Mouse (Mus musculus) spleen, embryonic (tissue): ENCODE data around the gene Actg1.

Experiments used
- CTCF ChIA-PET: fragments of 350-600 bp; sonication (Branson Sonifier 250); formaldehyde crosslinking; loops from one replicate; lab custom pipeline; 2022; lab: Charles Lee

Gene Actg1

GRCm38 (mm10) chr11:120361295-120361694 is 13.0 kb upstream of the Actg1 start, which contains the start of gene Fscn2:
Gene Fscn2 (plus strand): TSS chr11:120361534.
- CTCF ChIA-PET = no interaction called here

- CTCF ChIA-PET = interaction anchor here (0.5 kb wide), 1 partner anchor 23 kb away, joined by 3 read pairs; no protein-coding TSS in a partner anchor
These were observed 12.4 kb upstream of the Actg1 start for GRCm38 (mm10) chr11:120360755-120361154.

- CTCF ChIA-PET = no interaction called here
These were observed 11.7 kb upstream of the Actg1 start for GRCm38 (mm10) chr11:120360062-120360461.

GRCm38 (mm10) chr11:120359391-120359790 is 11.0 kb upstream of the Actg1 start:
- CTCF ChIA-PET = no interaction called here

- CTCF ChIA-PET = no interaction called here
These were observed 9.6 kb upstream of the Actg1 start for GRCm38 (mm10) chr11:120357791-120358401.

DNA sequence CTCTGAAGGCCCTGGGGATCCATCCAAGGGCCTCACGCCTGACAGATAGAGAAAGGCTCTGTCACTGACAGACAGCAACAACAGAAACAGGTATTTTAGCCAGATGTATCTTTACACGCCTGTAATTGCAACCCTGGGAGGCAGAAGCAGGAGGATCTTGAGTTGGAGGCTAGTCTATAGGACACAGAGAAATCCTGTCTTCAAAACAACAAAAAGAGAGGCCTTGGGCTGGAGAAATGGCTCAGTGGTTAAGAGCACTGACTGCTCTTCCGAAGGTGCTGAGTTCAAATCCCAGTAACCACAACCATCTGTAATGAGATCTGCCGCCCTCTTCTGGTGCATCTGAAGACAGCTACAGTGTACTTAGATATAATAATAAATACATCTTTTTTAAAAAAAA is 8.6 kb upstream of the Actg1 start:
- CTCF ChIA-PET = no interaction called here

DNA sequence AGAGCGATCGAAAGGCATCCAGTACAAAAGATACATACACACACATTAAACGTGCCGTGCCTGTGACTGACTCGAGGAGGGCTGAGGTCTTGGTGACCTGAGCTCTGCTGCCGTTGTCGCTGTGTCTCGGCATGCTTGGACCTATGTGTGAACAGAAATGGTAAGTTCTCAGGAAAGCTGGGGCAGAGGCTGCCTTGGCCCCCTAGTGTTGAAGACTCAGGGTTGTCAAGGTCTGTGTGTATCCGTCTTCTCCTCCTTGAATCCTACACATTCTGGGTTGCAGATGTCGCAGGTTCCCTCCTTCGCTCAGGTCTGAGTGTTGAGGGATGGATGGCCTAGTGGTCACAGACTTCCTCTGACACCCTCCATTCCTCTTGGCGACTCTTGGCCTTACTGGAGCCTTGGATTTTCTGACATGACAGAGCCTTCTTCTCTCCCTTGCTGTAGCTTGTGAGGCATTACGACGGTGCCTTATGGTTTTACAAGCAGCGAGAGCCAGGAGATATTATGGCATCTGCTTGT is 8.0 kb upstream of the Actg1 start:
- CTCF ChIA-PET = no interaction called here

DNA sequence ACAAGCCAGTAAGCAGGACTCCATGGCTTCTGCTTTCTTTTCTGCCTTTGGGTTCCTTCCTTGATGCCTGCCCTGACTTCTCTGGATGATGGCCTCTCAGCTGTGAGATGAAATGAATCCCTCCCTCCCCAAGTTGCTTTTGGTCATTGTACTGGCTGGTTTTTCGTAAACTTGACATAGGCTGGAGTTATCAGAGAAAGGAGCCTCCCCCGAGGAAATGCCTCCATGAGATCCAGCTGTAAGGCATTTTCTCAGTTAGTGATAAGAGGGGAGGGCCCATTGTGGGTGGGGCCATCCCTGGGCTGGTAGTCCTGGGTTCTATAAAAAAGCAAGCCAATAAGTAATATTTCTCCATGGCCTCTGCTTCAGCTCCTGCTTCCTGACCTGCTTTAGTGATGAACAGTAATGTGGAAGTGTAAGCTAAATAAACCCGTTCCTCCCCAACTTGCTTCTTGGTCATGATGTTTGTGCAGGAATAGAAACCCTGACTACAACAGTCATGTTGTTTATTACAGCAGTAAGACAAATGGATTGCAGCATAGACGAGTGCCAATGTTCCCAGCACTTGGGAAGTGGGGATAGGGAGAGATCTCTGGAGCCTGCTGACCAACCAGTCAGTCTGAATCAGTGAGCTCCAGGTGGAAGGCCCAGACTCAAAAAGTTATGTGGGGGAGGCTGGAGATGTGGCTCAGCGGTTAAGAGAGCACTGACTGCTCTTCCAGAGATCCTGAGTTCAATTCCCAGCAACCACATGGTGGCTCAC is 7.1 kb upstream of the Actg1 start:
- CTCF ChIA-PET = no interaction called here

DNA sequence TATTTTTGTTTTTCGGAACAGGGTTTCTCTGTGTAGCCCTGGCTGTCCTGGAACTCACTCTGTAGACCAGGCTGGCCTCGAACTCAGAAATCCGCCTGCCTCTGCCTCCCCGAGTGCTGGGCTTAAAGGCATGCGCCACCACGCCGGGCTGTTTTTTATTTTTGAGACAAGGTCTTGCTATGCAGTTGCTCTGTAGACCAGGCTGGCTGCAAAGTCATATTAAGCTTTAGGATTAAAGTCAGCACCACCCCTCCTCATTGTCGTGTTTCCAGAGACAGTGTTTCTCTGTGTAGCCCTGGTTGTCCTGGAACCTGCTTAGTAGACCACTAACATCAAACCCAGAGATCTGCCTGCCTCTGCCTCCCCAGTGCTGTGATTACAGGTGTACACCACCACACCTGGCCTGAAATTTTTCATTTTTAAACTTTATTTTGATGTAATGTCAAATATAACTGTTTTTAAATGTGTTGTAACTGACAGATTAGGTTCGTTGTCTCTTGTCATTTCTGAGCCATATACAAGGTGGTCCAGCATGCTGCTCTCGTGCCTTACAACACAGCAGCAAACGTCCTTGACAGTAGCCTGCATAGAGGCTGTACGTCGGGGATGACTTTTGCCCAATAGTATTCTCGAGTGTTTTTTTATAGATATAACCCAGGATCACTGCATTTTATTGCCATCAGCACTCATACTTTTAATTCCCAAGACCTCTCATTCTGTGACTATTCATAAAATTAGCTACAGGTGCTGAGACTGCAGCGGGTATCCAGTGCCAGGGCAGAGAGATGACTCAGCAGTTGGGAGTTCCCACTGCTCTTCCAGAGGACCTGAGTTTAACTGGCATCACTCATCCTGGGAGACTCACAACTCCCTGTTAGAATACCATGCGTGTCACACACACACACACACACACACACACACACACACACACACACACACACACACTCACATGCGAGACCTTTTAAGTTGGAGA is 6.2 kb upstream of the Actg1 start:
- CTCF ChIA-PET = interaction anchor here (0.6 to 1.1 kb wide), 3 partner anchors 14 to 422 kb away, joined by 3 to 4 read pairs (median 3); no protein-coding TSS in a partner anchor

DNA sequence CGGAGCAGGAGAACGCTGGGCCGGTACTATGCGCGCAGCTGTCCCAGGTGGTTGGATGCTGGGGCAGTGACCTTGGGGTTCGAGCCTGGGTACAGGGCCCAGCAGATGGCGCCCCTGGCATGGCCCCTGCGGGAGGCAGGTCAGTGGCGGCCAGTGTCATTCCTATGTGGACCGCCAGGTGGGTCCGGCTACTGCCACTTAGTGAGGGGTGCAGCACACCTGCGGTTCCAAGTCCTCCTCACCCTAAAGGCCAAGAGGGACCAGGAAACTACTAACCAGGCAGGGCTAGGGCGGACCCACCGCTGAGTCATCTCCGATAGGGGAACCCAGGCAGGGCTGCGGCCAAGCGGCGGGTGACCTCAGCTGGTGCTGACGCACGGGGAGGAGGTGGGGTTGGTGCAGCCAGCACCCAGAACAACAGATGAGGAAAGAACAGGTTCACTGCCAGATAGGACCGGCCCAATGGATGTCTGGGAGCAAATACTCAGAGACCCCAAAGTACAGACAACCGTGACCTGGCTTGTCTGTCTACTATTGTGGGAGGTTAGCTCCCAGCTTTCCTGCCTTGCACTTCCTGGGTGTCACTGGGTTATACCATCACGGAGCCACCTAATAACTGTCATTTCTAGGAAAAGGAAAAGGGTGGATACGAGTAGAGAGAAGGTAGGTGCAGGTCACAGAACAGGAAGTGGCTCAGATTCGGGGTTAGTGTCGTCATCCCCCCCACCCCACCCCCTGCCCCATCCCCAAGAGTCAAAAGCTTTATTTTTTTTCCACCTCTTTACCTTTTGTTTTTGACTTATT is 5.4 kb upstream of the Actg1 start:
- CTCF ChIA-PET = interaction anchor here (0.6 to 1.1 kb wide), 3 partner anchors 13 to 423 kb away, joined by 3 to 4 read pairs (median 3); no protein-coding TSS in a partner anchor

DNA sequence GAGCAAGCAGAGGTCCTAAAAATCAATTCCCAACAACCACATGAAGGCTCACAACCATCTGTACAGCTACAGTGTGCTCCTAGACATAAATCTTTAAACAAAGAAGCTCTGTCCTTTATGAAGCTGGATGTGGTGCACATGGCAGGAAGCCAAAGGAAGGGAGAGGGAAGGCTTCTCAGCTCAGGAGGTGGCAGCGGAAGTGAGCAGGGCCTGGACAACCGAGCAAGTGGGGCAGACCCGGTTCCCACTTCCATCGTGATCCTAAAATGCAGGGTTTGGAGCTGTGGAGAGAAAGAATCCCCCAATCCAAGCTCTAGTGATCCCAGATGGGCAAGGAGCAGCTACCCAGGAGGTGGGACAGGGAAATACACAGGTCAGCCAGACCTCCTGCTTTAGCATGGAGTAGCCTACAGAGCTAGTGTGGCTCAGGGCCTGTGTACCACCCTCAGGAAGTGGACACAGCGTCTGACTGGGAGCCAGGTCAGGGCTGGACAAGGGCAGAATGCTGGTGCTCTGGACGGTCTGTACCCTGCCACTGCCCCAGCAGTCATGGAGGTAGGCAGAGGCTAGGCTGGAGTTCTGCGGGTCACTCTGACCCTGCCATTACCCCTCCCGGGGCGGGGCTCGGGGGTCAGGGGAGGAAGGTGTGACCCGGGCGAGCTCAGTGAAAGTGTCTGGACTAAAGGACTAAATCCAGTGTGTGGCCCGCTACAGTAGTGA is 4.4 kb upstream of the Actg1 start:
- CTCF ChIA-PET = interaction anchor here (0.5 to 0.7 kb wide), 6 partner anchors 14 to 1309 kb away, joined by 3 to 7 read pairs (median 3); no protein-coding TSS in a partner anchor

DNA sequence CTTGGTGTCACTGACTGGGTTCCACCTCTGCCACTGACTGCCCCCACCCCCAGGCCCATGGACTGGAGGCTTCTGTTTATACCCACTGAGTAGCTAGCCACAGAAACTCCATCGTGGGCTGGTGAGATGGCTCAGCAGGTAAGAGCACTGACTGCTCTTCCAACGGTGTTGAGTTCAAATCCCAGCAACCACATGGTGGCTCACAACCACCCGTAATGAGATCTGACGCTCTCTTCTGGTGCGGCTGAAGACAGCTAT is 3.7 kb upstream of the Actg1 start:
- CTCF ChIA-PET = interaction anchor here (0.6 to 0.7 kb wide), 3 partner anchors 32 to 768 kb away, joined by 5 to 11 read pairs (median 6); no protein-coding TSS in a partner anchor

- CTCF ChIA-PET = interaction anchor here (0.6 to 0.7 kb wide), 4 partner anchors 33 to 768 kb away, joined by 3 to 11 read pairs (median 6); partner anchors contain the start of gene Npb
These were observed 3.1 kb upstream of the Actg1 start for GRCm38 (mm10) chr11:120351250-120352092.

DNA sequence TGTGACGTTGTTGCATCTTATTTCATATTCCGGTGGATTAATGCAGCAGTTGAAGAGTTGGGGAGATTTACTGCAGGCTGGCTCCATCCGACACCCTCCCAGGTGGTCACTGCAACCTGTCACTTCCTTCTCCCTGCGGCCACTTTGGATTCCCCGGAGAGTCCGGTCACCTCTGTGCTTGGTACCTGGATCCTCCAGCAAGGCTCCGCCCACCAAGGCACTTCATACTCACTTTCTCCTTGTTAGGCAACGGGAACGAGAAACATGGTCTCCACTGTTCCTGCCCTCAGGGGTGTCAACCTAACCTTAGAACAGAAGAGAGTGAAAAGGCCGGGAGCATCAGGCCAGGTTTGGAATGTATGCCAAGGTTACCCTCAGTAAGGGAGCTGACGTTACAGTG is 2.4 kb upstream of the Actg1 start:
- CTCF ChIA-PET = no interaction called here

DNA sequence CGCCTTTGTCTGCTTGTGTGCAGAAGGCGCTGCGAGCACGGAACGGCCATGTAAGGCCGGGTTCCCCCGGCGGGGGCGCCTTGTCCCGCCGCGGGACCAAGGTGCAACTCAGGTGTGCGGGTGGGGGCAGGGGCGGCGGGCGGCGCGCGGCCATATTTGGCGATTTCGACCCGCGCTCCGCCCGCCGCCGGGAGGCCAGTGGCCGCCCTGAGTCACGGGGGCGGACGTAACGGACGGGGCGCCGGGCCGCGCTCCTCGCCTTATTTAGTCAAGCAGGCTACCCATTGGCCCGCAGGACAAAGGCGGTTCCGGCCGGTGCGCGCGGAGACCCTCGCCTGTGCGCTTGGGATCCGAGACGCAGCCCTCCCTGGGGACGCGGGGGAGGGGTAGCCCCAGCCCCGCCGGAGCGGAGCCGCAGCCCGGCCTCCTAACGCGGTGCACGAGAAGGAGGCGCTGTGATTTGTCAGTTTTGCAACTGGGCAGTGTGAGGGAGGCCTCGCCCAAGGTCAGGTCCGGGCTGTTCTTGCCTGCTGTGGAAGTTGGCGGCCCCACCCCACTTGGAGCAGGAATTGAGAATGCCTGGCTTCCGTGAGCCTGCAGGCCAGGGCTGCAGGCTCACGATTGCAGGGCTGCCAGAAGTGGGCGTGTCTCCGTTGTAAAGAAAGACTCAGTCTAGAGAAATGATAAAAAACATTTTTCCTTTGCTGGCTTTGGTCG is 1.8 kb upstream of the Actg1 start:
- CTCF ChIA-PET = interaction anchor here (0.6 to 0.7 kb wide), 2 partner anchors 583 to 1296 kb away, joined by 3 to 4 read pairs; no protein-coding TSS in a partner anchor

DNA sequence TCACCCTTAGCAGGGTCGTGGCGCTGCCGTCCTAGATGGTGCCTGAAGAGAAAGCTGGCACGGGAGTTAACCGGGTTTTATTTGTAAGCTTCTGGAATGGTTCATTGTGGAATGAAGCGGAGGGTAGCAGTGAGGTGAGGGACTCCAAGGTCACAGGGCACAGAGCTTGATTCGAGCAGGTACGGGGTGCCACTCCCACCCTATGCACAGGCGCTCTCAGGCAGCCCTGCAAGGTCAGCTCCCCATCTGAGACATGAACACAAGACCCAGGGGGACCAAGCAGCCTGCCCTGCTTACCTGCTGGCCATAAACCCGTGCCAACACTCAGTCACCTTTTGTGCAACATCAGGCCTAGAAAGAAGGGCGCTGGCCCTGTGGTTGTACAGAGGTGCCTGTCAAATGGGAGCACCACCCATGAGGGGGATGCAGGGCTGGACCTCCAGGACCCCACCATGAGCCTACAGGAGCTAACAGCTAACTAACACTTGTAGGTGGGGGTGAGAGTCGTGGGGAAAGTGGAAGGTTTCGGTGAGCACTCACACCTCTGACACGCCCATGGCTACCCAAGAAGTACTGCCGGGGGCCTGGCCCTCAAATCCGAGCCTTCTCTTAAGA is 1.1 kb upstream of the Actg1 start:
- CTCF ChIA-PET = interaction anchor here (0.6 to 0.7 kb wide), 2 partner anchors 584 to 1296 kb away, joined by 3 to 4 read pairs; no protein-coding TSS in a partner anchor

DNA sequence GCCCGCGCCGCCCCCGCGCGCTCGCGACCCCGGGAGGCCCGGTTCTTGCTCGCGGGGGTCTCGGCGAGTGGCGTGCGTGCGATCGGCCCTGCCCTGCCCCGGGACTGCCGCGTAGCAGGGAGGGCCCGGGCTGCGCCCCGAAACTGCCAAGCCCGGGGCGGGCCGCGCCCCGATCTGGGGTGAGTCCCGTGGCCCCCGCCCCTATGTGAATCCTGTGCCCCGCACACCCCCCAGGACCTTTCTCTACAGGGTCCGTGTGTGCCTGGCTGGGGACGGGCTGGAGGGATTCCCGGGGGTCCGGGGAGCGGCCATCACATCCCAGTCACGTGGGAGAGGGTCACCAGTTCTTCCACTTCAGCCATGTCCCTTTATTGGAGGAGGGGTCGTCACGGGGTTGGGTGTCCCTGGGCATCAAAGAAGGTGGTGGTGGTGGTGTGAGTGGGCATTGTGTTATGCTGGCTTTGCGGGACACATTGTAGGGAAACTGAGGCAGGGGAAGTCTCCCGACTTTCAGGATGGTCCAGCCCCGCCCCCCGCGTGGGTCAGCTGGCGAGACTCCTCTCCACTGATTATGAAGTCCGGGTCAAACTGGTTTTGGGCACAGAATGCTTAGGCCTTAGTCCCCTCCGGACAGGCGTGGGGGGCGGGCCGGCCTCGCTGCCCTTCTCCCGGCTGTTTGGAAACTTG is 485 bp upstream of the Actg1 start:
- CTCF ChIA-PET = no interaction called here
